Mouse (Mus musculus) neural tube, embryonic 12.5 days (tissue): Measurements from ENCODE around the gene Gpr89. TPM values are rescaled to one million over a fixed set of nuclear protein-coding genes. Genes with fewer than 3 reads are reported as not detected.

Source experiments
- ATAC-seq: fragments of 200-750 bp; cut with Nextera tagmentation; 2 replicates; pipeline ENCODE4 v1.8.0; 2017; ENCODE audit warnings: low read depth, mild to moderate bottlenecking, moderate TSS enrichment, moderate library complexity; ENCODE audit not compliant: low FRiP score
- H3K27ac ChIP-seq: fragments of 300-500 bp; sonication (generic); 2 replicates; pipeline ENCODE4 v1.5.1; 2016
- H3K27me3 ChIP-seq: fragments of 300-500 bp; sonication (generic); replicated peaks from 2 replicates; pipeline ENCODE4 v1.6.1; 2016; ENCODE audit warnings: mild to moderate bottlenecking
- H3K36me3 ChIP-seq: fragments of 300-500 bp; sonication (generic); 2 replicates; pipeline ENCODE4 v1.6.1; 2016; ENCODE audit warnings: mild to moderate bottlenecking
- H3K4me1 ChIP-seq: fragments of 300-500 bp; sonication (generic); 2 replicates; pipeline ENCODE4 v1.6.1; 2016
- H3K4me2 ChIP-seq: fragments of 300-500 bp; sonication (generic); replicated peaks from 2 replicates; pipeline ENCODE4 v1.6.1; 2016; ENCODE audit warnings: mild to moderate bottlenecking
- H3K4me3 ChIP-seq: fragments of 300-500 bp; sonication (generic); 2 replicates; pipeline ENCODE4 v1.5.1; 2016
- H3K9ac ChIP-seq: fragments of 300-500 bp; sonication (generic); 2 replicates; pipeline ENCODE4 v1.6.1; 2016; ENCODE audit warnings: mild to moderate bottlenecking
- H3K9me3 ChIP-seq: fragments of 300-500 bp; sonication (generic); 2 replicates; pipeline ENCODE4 v1.6.1; 2016; ENCODE audit warnings: mild to moderate bottlenecking
- WGBS: fragments of 180-500 bp; shearing (Covaris S2); methylation state at CpG from one replicate; pipeline ENCODE4 v1.1.7; 2016; 5-methylcytosine and 5-hydroxymethylcytosine counted together
- polyA plus RNA-seq: library from polyadenylated mRNA; unstranded; fragments of >200 nt; fragmentation: Nextera tagmentation; extraction: Ambion mirVana; gene quantifications from 2 replicates; pipeline ENCODE4 v1.2.1, GENCODE M21; 2016

The Gpr89 gene
- polyA plus RNA-seq, 1 experiment from 2014 or later, result 38.1 TPM

- Histone ChIP-seq H3K27me3 (no peaks in the 10 kb centered on the region), H3K27ac (no peak overlapping the region), H3K9ac (no peak overlapping the region), H3K36me3 (no peaks in the 10 kb centered on the region), H3K4me2 (no peak overlapping the region), H3K9me3 (no peaks in the 10 kb centered on the region), H3K4me1 (no peaks in the 10 kb centered on the region), H3K4me3 (no peak overlapping the region)
- ATAC-seq, result no peak
- 71% methylated on average over 7 of the region's 7 CpGs for WGBS
Measured at GRCm38 (mm10) chr3:96834587-96835348, 70.4 kb downstream of the Gpr89 start.

GRCm38 (mm10) chr3:96832930-96833329 is 72.2 kb downstream of the Gpr89 start:
- H3K9ac ChIP-seq, result no peak overlapping the region
- H3K36me3 ChIP-seq, result no peaks in the 10 kb centered on the region
- no peak for ATAC-seq
- H3K9me3 ChIP-seq, result no peaks in the 10 kb centered on the region
- H3K4me3 ChIP-seq, result no peak overlapping the region
- 28% methylated on average over 5 of the region's 5 CpGs for WGBS
- H3K27ac ChIP-seq, result no peak overlapping the region
- no peaks in the 10 kb centered on the region for H3K27me3 ChIP-seq
- H3K4me1 ChIP-seq, result no peaks in the 10 kb centered on the region
- no peak overlapping the region for H3K4me2 ChIP-seq

GRCm38 (mm10) chr3:96829856-96830255 is 75.3 kb downstream of the Gpr89 start:
- Histone ChIP-seq H3K9ac (no peak overlapping the region), H3K36me3 (no peaks in the 10 kb centered on the region), H3K9me3 (no peaks in the 10 kb centered on the region), H3K27me3 (no peaks in the 10 kb centered on the region), H3K4me2 (no peak overlapping the region), H3K27ac (no peak overlapping the region), H3K4me1 (0 out of 2 replicates have a peak, but pooled peaks cover 3% of the 10 kb centered on the region), H3K4me3 (no peak overlapping the region)
- WGBS, result 68% methylated on average over 10 of the region's 10 CpGs
- ATAC-seq, result no peak

- no peaks in the 10 kb centered on the region for H3K9me3 ChIP-seq
- ATAC-seq, result no peak
- no peaks in the 10 kb centered on the region for H3K36me3 ChIP-seq
- H3K27ac ChIP-seq, result no peak within 1 kb of the TSS
- H3K27me3 ChIP-seq, result no peaks in the 10 kb centered on the region
- H3K4me3 ChIP-seq, result no peak within 1 kb of the TSS
- no peak within 1 kb of the TSS for H3K9ac ChIP-seq
- 69% methylated on average over 1 of the region's 1 CpGs for WGBS
- 0 out of 2 replicates have a peak, but pooled peaks cover 3% of the 10 kb centered on the region for H3K4me1 ChIP-seq
- H3K4me2 ChIP-seq, result no peak within 1 kb of the TSS
Measured at GRCm38 (mm10) chr3:96828984-96829383, 76.2 kb downstream of the Gpr89 start, which contains the start of the genes Pdzk1 and Cd160. Gene Pdzk1, plus strand, starts transcription at chr3:96829284. Gene Cd160, minus strand, starts transcription at chr3:96829351.

- Histone ChIP-seq H3K27me3 (no peaks in the 10 kb centered on the region), H3K36me3 (no peaks in the 10 kb centered on the region), H3K4me1 (0 out of 2 replicates have a peak, but pooled peaks cover 3% of the 10 kb centered on the region), H3K4me2 (no peak overlapping the region), H3K9me3 (no peaks in the 10 kb centered on the region), H3K9ac (no peak overlapping the region), H3K4me3 (no peak overlapping the region), H3K27ac (no peak overlapping the region)
- 36% methylated on average over 15 of the region's 15 CpGs for WGBS
- ATAC-seq, result no peak
Measured at GRCm38 (mm10) chr3:96828308-96828864, 76.8 kb downstream of the Gpr89 start.

GRCm38 (mm10) chr3:96825261-96825660 is 79.9 kb downstream of the Gpr89 start:
- Histone ChIP-seq H3K9me3 (no peaks in the 10 kb centered on the region), H3K4me1 (0 out of 2 replicates have a peak, but pooled peaks cover 3% of the 10 kb centered on the region), H3K4me2 (no peak overlapping the region), H3K27me3 (no peaks in the 10 kb centered on the region), H3K36me3 (no peaks in the 10 kb centered on the region), H3K9ac (no peak overlapping the region), H3K27ac (no peak overlapping the region), H3K4me3 (no peak overlapping the region)
- 46% methylated on average over 11 of the region's 11 CpGs for WGBS
- no peak for ATAC-seq

- ATAC-seq, result no peak
- Histone ChIP-seq H3K9ac (no peak overlapping the region), H3K36me3 (no peaks in the 10 kb centered on the region), H3K9me3 (no peaks in the 10 kb centered on the region), H3K27ac (no peak overlapping the region), H3K27me3 (no peaks in the 10 kb centered on the region), H3K4me2 (no peak overlapping the region), H3K4me3 (no peak overlapping the region), H3K4me1 (0 out of 2 replicates have a peak, but pooled peaks cover 3% of the 10 kb centered on the region)
- 91% methylated on average over 12 of the region's 12 CpGs for WGBS
Measured at GRCm38 (mm10) chr3:96824614-96825013, 80.5 kb downstream of the Gpr89 start.

GRCm38 (mm10) chr3:96823701-96824100 is 81.4 kb downstream of the Gpr89 start:
- no peak overlapping the region for H3K27ac ChIP-seq
- H3K27me3 ChIP-seq, result no peaks in the 10 kb centered on the region
- H3K4me1 ChIP-seq, result 0 out of 2 replicates have a peak, but pooled peaks cover 3% of the 10 kb centered on the region
- no peak overlapping the region for H3K4me3 ChIP-seq
- H3K36me3 ChIP-seq, result no peaks in the 10 kb centered on the region
- WGBS, result 32% methylated on average over 3 of the region's 3 CpGs
- no peaks in the 10 kb centered on the region for H3K9me3 ChIP-seq
- no peak overlapping the region for H3K4me2 ChIP-seq
- ATAC-seq, result no peak
- no peak overlapping the region for H3K9ac ChIP-seq

- H3K4me3 ChIP-seq, result no peak overlapping the region
- ATAC-seq, result no peak
- H3K36me3 ChIP-seq, result no peaks in the 10 kb centered on the region
- H3K27ac ChIP-seq, result no peak overlapping the region
- H3K4me2 ChIP-seq, result no peak overlapping the region
- 0 out of 2 replicates have a peak, but pooled peaks cover 3% of the 10 kb centered on the region for H3K4me1 ChIP-seq
- 90% methylated on average over 4 of the region's 4 CpGs for WGBS
- H3K27me3 ChIP-seq, result no peaks in the 10 kb centered on the region
- no peak overlapping the region for H3K9ac ChIP-seq
- H3K9me3 ChIP-seq, result no peaks in the 10 kb centered on the region
Measured at GRCm38 (mm10) chr3:96821581-96821980, 83.6 kb downstream of the Gpr89 start.

- H3K4me1 ChIP-seq, result 0 out of 2 replicates have a peak, but pooled peaks cover 1% of the 10 kb centered on the region
- H3K27ac ChIP-seq, result no peak overlapping the region
- H3K27me3 ChIP-seq, result no peaks in the 10 kb centered on the region
- H3K4me3 ChIP-seq, result no peak overlapping the region
- no peaks in the 10 kb centered on the region for H3K36me3 ChIP-seq
- H3K9ac ChIP-seq, result no peak overlapping the region
- ATAC-seq, result no peak
- WGBS, result 81% methylated on average over 6 of the region's 6 CpGs
- H3K4me2 ChIP-seq, result no peak overlapping the region
- no peaks in the 10 kb centered on the region for H3K9me3 ChIP-seq
Measured at GRCm38 (mm10) chr3:96820116-96820915, 84.8 kb downstream of the Gpr89 start.
